Mouse (Mus musculus) brain, embryonic 14.5 days (tissue): ENCODE measurements around the gene Lap3.

Experiments
- CTCF ChIP-seq: fragments of 200-500 bp; IDR thresholded peaks from 2 replicates; pipeline ENCODE4 v1.5.1; 2012; ENCODE audit warnings: inconsistent platforms, mild to moderate bottlenecking, moderate library complexity, borderline replicate concordance; ENCODE audit not compliant: insufficient read depth, insufficient read length; ENCODE audit errors: extremely low read depth
- POLR2A ChIP-seq: fragments of 200-500 bp; IDR thresholded peaks from 2 replicates; pipeline ENCODE4 v1.6.1; 2012; ENCODE audit warnings: mild to moderate bottlenecking, inconsistent platforms, borderline replicate concordance; ENCODE audit not compliant: poor library complexity, insufficient read depth, insufficient read length, severe bottlenecking; ENCODE audit errors: extremely low read depth

- TF ChIP-seq POLR2A (no peak), CTCF (no peak)
Observed at GRCm38 (mm10) chr5:45449206-45449605, 44.0 kb upstream of the Lap3 start.
